Mouse (Mus musculus): Measurements from ENCODE around the gene Dcp1b.
"Not testable (repeated sequence)": the region's sequence is repeated elsewhere in the genome, so short reads cannot be mapped to it uniquely, and the experiment has no call there.

The Dcp1b gene

GRCm38 (mm10) chr6:119196382-119197305, 21.6 kb downstream of the Dcp1b start, which contains the start of gene Cacna1c:
TSS of gene Cacna1c (minus strand) at chr6:119196418.
- no peak for DNase-seq (ENCODE audit: low spot score in 2 of 2)

DNA sequence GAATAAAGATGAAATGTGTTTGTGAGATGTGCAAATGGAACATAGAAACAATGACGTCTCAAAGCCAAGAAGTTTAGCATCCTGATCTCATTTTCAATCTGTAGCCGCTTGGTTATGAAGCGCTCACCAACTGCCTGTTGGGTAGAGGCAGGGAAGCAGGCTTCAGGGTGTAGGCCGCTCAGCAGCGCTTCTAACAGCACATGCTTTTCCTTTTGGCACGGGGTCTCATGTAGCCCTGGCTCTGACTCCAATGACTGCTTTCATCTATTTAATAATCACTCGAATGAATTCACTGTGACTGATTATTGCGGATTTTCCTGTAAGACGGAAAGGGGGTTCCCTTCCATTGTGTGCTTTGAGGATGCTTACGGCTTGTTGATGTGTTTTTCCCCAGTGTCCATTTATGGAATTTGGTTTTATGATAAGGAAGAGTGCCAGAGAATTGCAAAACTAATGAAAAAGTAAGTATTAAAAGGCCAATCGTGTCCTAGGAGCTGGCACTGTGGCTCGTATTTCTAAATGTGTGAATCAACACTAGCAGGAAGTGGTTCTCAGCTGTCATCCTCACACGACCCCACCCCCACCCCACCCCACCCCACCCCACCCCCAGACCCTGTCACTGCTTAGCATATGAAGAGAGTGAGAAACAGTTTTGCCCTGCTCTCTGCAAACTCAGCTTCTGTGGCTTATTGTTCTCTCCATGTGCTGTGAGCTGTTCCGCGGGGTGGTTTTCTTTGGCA, 23.7 kb downstream of the Dcp1b start:
- DNase-seq (ENCODE audit: low spot score in 2 of 2), result no peak

- DNase-seq (ENCODE audit: low spot score in 2 of 2), result no peak
Observed at GRCm38 (mm10) chr6:119199274-119199879, 24.3 kb downstream of the Dcp1b start.

- no peak for DNase-seq (ENCODE audit: low spot score in 2 of 2)
Observed at GRCm38 (mm10) chr6:119200362-119200761, 25.3 kb downstream of the Dcp1b start.

GRCm38 (mm10) chr6:119201575-119201974, 26.5 kb downstream of the Dcp1b start:
- no peak for DNase-seq (ENCODE audit: low spot score in 2 of 2)

GRCm38 (mm10) chr6:119204286-119204685, 29.2 kb downstream of the Dcp1b start:
- no peak for DNase-seq (ENCODE audit: low spot score in 2 of 2)

GRCm38 (mm10) chr6:119204915-119205314, 29.9 kb downstream of the Dcp1b start:
- no peak for DNase-seq (ENCODE audit: low spot score in 2 of 2)

GRCm38 (mm10) chr6:119206006-119206405, 31.0 kb downstream of the Dcp1b start:
- not testable (repeated sequence) for DNase-seq (ENCODE audit: low spot score in 2 of 2)

DNA sequence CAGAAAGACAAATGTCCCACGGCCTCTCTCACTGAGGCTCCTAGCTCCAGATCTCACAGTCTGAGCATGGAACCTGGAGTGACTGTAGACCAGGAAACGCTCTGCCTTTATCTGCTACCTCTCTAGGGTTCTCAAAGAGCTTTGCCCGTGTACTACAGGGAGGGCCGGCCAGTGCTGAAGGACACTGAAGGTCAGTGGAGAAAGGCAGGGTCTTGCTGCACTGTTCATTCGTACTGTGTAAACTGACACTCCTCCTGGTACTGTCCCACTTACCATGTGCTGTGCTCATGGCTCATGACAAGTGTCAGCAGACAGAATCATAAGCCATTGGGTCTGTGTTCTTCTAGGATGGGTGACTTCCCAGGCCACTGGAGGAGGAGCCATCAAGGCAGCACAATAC, 38.3 kb downstream of the Dcp1b start:
- DNase-seq (ENCODE audit: low spot score in 2 of 2), result no peak

DNA sequence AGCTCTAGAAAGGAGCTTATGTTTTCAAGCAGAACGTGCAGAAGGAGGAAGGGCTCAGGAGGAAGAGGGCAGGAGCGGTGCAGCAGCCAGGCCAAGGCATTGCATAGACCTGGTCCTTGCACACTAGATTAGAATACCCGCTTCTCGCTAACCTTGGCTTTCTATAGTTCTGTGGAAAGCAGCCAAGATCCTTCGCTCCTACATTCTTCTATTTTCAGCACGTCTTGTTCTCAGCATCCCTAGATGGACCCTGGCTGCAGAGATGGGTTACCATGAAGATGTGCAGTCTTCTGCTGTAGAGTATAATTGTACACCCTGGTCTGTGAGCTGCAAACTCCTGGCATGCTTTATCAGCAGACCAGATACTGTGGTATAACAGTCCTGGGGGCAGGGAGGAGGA, 39.1 kb downstream of the Dcp1b start:
- no peak for DNase-seq (ENCODE audit: low spot score in 2 of 2)

DNA sequence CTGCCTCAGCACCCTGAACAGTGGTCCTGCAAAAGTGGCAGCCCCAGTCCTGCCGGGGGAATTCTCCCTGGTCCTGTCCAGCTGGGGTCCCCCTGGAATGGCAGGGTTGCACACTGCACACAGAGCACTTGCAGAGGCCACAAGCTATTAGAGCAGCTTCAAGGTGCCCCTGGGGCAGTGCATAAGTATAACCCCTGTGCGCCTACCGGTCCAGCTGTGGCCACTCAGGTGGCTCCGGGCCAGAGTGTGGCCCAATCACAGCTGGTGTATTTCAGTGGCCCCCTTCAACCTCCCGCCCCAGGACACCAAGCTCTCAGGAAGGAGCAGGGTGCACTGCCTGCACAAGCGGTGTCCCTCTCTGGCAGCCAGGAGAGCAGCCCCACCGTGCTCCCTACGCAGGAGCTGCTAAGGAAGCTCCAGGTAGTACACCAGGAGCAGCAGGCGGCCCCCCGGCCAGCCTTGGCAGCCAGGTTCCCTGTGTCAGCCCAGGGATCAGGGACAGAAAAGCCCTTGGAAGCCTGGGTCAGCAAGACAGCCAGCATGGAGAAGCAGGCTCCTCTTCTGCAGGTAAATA, 40.1 kb downstream of the Dcp1b start:
- DNase-seq (ENCODE audit: low spot score in 2 of 2), result no peak

DNA sequence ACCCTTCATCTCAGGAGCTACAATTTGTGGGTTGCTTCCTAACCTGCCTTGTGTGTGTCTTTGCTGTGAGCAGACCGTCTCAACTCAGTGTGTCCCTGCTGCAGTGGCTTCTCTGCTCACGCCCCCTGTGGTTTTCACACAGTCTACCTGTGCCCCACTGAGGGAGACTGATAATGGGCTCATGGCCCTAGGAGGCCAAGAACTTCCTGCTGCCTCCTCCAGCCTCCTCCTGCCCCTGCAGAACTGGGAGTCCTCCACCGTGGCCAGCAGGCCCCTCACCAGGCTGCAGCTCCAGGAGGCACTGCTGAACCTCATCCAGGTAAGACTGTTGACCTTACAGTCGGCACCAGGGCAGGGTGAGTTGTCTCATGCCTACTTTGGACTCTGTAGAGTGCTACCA, 42.6 kb downstream of the Dcp1b start:
- no peak for DNase-seq (ENCODE audit: low spot score in 2 of 2)

DNA sequence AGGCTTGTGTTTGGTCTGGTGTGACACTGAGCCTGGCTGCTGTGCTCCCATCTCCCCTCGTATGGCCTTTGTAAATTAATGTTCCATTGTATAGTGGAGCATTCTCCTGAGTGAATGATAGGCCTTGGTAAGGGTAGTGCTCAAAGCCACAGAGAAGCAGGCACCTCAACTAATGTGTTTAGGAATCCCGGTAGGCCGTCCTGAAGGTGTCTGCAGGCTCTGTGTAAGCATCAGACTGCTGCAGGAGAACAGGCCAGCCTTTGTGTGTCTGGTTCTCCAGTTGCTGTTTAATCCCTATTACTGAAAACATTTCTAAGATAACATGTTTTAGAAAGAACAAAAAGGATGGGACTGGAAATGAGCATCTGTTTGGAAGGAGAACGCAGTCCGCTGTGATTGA, 43.5 kb downstream of the Dcp1b start:
- no peak for DNase-seq (ENCODE audit: low spot score in 2 of 2)

DNA sequence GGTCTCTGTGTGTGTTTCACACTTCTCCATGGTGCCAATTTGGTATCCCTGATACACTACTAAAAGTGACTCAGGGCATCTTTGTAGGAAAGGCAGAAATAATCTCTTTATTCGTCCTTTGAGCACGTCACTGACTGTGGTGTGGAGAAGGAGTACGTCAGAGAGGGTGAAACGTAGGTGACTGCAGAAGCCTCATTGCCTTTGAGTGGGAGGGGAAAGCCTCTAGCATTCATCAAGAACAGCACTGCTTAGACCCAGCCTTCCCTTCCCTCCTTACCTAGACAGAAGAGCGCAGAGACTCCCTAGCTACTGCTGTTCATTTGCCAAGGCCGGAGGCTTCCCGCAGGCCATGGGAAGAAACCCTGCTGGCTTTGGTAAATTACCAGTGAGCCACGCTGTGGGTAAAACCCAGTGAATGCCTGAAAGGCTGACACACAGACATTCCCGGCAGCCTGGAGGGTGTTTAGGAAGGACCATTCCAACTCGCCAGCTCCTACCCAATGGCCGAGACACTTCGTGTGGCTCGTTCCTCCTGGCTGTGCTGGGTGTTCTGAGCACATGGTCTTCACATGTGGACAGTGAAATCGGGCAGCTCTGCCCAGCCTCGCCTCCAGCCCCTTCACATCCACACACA, 44.3 kb downstream of the Dcp1b start:
- DNase-seq (ENCODE audit: low spot score in 2 of 2), result no peak

- peak in 1 of 2 experiments; percentile 36 for DNase-seq (ENCODE audit: low spot score in 2 of 2)
Observed at GRCm38 (mm10) chr6:119220297-119220696, 45.2 kb downstream of the Dcp1b start.

- no peak for DNase-seq (ENCODE audit: low spot score in 2 of 2)
Observed at GRCm38 (mm10) chr6:119224451-119225195, 49.6 kb downstream of the Dcp1b start.

GRCm38 (mm10) chr6:119225226-119225625, 50.2 kb downstream of the Dcp1b start:
- DNase-seq (ENCODE audit: low spot score in 2 of 2), result no peak

DNA sequence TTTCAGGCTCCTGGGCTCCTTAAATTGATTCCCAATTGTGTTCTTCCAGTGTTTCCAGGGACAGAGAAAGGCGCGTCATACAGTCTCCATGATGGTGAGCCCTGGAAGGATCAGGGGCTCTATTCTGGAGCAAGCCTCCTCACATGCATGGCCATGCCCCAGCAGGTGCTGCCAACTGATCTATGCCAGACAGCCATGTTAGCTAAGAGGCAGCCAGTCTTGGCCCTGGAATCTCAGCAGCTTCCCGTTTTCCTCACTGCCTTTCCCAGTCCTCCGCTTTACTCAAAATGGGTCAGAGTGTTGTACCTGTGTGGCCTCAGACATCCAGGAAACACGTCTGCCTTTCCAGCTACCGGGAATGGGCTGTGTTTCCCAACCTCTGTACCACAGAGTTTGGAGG, 50.7 kb downstream of the Dcp1b start:
- no peak for DNase-seq (ENCODE audit: low spot score in 2 of 2)

- no peak for DNase-seq (ENCODE audit: low spot score in 2 of 2)
Observed at GRCm38 (mm10) chr6:119227001-119227400, 51.9 kb downstream of the Dcp1b start.

GRCm38 (mm10) chr6:119228861-119229603, 54.0 kb downstream of the Dcp1b start:
- DNase-seq (ENCODE audit: low spot score in 2 of 2), result no peak
